Mouse (Mus musculus) thymus, postnatal 0 days (tissue): Measurements from ENCODE around the gene Ilk. TPM values are rescaled to one million over a fixed set of nuclear protein-coding genes. Genes with fewer than 3 reads are reported as not detected.

Source experiments
- DNase-seq: peaks from one replicate; pipeline ENCODE4 v3.0.0-alpha.2; 2015; ENCODE audit warnings: low spot score
- polyA plus RNA-seq: library from polyadenylated mRNA; unstranded; fragments of >200 nt; fragmentation: Nextera tagmentation; extraction: Ambion mirVana; gene quantifications from 2 replicates; pipeline ENCODE4 v1.2.1, GENCODE M21; 2015

The Ilk gene
- polyA plus RNA-seq, 1 experiment from 2014 or later, result 206 TPM

- DNase-seq, result no peak
Measured at GRCm38 (mm10) chr7:105783861-105784260, 47.5 kb downstream of the Ilk start.

- DNase-seq, result no peak
Measured at GRCm38 (mm10) chr7:105784556-105784955, 48.2 kb downstream of the Ilk start.

- DNase-seq, result no peak
Measured at GRCm38 (mm10) chr7:105786506-105787284, 50.3 kb downstream of the Ilk start.

GRCm38 (mm10) chr7:105787285-105788140, 51.1 kb downstream of the Ilk start, which contains the start of gene Dchs1:
Dchs1 (minus strand) TSS chr7:105787654.
- no peak for DNase-seq

- no peak for DNase-seq
Measured at GRCm38 (mm10) chr7:105791147-105791546, 54.8 kb downstream of the Ilk start.

Other genes starting within 250 kb of the Ilk start
- gene Smpd1, start 182.2 kb upstream of the Ilk start, polyA plus RNA-seq, result 24.3 and 25.6 TPM in 2 replicates
- gene Apbb1, start 154.9 kb upstream of the Ilk start, polyA plus RNA-seq, result 6.5 and 7.7 TPM in 2 replicates
- 0.35 and 0.74 TPM in 2 replicates for gene Hpx, start 136.5 kb upstream of the Ilk start, polyA plus RNA-seq
- 4.2 TPM in 2 replicates for gene Trim3, start 103.0 kb upstream of the Ilk start, polyA plus RNA-seq
- gene Timm10b, start 96.5 kb upstream of the Ilk start, polyA plus RNA-seq, result 273 and 277 TPM in 2 replicates
- 43.3 and 46.4 TPM in 2 replicates for gene Arfip2, start 96.2 kb upstream of the Ilk start, polyA plus RNA-seq
- 65.0 and 66.0 TPM in 2 replicates for gene Gm45799, start 96.0 kb upstream of the Ilk start, polyA plus RNA-seq
- 0.37 and 0.61 TPM in 2 replicates for gene Dnhd1, start 85.8 kb upstream of the Ilk start, polyA plus RNA-seq
- gene Rrp8, start 793 bp downstream of the Ilk start, polyA plus RNA-seq, result 38.6 and 45.8 TPM in 2 replicates
- 206 and 214 TPM in 2 replicates for gene Taf10, start 7.8 kb downstream of the Ilk start, polyA plus RNA-seq
- gene Tpp1, start 15.6 kb downstream of the Ilk start, polyA plus RNA-seq, result 51.8 and 57.2 TPM in 2 replicates
- 0.32 and 0.36 TPM in 2 replicates for gene Dchs1, start 51.1 kb downstream of the Ilk start, polyA plus RNA-seq
- gene Mrpl17, start 74.5 kb downstream of the Ilk start, polyA plus RNA-seq, result 352 and 373 TPM in 2 replicates
- 1.2 and 3.2 TPM in 2 replicates for gene Gm4070, start 217.4 kb downstream of the Ilk start, polyA plus RNA-seq